Mouse (Mus musculus) v-Abl transformed pro-B cells (cell line): ENCODE results near the gene Pced1b.

Source experiments
- in situ Hi-C, 2 experiments: fragments of 400-800 bp; cut with MboI; formaldehyde crosslinking; loops; one replicate each; pipeline ENCODE4 v1.15.1; 2025; ENCODE audit not compliant: unreplicated experiment in 2 of 2

The Pced1b gene

DNA sequence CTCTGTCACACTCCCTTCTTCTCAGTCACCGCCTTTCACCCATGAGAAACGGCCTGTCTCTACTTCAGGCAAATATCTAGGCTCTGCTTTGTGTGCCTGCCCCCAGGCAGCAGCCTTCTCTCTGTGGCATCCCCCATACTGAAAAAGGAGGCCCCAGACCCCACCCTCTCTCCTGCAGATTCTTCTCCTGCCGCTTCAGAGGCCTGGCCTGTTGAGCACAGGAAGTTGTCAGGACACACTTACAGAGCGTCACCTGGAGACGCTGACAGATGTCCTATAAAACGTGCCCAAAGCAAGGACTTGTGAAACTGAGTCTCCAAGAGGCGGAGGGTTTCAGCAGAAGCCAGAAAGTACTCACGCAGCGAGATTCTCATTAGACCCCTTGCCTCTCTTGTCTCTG, 33.9 kb downstream of the Pced1b start:
- in situ Hi-C loops: loop anchor here in 1 of 2 experiments (5.0 kb wide), 1 partner anchor 42 kb away; no protein-coding TSS in a partner anchor

DNA sequence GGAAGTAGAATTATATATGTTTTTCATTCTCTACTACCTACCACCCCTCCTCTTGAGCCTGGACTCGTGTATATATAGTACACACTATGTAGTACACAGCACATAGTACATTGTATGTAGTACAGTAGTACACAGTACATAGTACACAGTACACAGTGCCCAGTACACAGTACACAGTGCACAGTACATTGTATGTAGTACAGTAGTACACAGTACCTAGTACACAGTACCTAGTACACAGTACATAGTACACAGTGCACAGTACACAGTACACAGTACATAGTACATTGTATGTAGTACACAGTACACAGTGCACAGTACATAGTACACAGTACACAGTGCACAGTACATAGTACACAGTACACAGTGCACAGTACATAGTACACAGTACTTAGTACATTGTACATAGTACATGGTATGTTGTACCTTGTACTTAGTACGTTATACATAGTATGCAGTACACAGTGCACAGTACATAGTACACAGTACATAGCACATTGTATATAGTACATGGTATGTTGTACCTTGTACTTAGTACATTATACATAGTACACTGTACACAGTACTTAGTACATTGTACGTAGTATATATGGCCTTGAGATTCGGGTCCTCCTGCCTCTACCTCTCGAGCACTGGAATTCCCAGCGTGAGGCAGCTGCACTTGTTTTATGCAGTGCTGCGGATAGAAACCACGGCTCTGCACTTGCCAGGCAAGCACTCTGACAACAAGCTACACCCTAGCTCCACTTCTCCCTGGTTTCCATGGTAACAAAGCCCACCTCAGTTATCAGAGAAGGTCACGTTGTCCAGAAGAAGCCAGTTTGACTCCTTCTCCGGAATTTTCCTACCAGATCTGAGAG, 35.0 kb downstream of the Pced1b start:
- in situ Hi-C loops: loop anchor here in 1 of 2 experiments (5.0 kb wide), 1 partner anchor 40 kb away; no protein-coding TSS in a partner anchor

DNA sequence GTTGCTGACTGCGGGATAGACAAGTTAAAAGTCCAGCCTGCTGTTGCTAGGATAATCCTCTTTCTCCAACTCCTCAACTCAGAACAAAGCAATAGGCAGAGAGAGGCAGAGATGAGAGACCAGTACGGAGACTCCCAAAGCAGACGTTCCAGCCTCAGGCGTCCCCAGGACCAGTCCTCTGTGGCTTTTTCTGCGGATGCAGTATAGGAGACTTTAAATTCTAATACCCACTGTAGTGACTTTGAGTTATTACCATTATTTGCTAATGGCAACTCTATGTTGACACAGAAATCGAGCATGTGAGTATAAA, 35.6 kb downstream of the Pced1b start:
- in situ Hi-C loops: loop anchor here in 1 of 2 experiments (5.0 kb wide), 1 partner anchor 40 kb away; no protein-coding TSS in a partner anchor

DNA sequence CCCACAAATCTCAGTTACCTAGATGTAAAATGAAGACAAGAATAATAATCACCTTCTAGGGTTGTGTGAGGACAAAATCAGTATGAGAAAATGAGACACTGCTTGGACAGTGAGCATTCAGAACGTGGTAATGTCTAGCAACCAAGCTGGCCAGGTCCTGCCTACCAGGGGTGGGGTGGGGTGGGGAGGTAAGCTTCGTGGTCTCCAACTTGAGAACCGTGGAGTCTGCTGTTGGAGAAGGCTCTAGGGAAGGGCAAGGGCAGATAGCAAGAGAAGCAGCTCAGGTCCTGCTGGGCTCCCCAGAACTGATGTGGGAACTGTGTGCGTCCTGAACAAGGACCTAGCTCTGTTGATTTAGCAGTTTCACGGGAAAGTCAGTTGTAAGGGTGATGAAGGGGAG, 37.3 kb downstream of the Pced1b start:
- in situ Hi-C loops: loop anchor here in 1 of 2 experiments (5.0 kb wide), 1 partner anchor 38 kb away; no protein-coding TSS in a partner anchor

DNA sequence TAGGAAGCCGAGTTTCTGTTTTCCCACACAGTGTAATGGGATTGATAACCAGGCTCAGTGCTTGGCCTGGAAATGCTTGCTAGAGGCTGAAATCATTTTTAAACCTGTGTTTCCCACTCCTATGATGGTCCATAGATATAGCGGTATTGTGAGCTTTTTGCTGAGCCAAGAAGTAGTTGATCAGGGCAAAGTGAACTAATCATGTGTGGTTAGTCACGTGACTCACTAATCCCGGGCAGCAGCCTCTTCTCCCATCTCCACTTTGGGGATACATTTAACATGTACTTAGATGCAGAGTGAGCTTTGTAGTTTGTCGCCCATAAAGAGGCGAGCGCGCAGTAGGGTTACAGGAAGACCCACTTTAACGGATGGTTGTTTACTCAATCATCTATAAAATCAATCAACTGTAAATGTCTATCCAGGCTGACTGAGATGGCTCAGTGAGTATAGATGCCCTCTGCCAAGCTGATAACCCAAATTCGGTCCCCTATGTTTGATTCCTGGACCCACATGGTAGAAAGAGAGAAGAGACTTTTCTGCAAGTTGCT, 38.8 kb downstream of the Pced1b start:
- in situ Hi-C loops: no loop called here

DNA sequence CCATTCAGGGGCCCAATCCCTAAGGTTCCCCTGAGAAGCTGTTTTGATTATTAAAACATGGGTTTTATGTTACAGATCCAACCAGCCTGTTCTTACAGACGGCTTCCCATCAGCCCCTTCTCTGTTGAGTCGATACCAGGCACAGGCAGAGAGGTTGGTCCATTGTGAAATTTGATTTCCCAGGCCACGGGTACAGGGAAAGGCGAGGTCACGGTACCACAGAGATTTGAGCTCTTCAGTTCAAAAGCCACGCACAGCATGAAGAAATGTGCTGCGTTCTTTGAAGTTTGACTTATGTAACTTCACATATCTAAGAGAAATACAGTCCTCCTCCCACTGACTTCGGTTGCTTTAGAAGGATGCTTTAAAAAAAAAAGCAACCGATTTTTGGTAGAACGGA, 39.8 kb downstream of the Pced1b start:
- in situ Hi-C loops: no loop called here

DNA sequence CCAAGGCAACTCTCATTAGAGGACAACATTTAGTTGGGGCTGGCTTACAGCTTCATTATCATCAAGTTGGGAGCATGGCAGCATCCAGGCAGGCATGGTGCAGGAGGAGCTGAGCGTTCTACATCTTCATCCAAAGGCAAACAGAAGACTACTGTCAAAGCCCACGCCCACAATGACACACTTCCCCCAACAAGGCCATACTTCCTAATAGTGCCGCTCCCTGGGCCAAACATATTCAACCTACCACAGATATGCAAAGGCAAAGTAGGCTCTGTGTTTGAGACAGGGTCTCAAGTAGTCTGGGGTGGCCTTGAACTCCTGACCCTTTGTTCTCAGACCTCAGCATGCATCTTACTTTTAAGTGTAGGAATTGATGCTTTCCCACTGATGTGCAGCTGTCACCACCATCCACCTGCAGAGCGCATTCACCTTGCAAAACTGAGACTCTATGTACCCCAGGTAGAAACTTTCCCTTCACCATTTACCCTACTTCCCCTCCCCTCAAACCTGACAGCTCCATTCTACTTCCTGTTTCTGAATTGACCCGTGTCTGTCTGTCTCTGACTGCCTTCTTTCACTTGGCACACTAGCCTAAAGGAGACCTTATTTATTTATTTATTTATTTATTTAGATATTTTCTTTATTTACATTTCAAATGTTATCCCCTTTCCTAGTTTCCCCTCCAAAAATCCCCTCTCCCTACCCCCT, 40.7 kb downstream of the Pced1b start:
- in situ Hi-C loops: no loop called here

DNA sequence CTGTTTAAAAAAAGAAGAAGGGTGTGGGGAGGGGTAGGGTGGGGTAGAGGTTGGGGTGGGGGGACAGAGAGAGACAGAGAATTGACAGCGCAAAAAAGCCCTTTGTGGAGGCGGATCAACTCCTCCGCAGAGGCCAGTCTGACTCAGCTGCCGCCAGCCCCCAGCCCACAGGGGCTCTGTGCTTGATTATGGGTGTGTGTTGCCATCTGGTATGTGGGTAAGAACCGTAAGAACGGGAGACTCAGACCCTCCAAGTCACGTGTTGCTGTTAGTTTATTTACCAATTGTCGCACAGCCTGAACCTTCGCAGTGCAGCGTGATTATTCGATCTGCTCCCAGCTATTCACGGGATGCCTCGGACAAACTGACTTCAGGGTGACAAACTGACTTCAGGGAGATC, 41.8 kb downstream of the Pced1b start:
- in situ Hi-C loops: no loop called here

DNA sequence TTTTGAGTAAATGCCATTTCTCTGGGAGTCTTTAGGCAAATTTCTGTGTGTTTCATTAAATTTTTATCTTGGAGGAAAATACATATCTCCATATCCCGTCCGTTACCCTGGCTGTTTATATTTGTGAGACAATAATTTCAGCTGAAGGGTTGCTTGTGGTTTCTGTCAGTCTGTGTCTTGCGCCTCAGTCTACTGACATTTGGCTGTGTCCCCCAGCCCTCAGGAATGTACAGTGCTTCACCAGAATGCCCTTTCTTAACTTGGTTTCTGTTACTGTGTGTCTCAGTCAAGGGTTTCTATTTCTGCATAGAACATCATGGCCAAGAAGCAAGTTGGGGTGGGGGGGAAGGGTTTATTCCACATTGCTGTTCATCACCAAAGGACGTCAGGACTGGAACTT, 42.3 kb downstream of the Pced1b start:
- in situ Hi-C loops: no loop called here

DNA sequence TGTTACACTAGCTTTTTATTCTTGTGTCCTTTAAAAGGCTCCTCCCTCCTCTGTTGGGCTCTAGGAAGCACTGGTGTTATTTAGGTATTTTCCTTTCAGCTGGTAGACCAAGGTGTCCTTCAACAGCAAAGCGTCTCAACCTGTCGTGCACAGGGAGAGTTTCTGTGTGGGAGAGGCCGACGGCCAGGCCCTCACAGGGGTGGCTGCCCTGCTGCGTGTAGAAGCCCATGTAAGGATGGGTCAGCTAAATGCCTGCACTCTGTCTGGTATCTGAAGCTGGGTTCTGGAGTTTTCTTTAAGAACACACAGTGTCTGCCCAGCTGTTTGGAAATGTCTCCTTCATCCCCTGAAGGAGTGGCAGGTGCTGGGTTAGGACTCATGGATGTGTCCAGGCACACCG, 43.4 kb downstream of the Pced1b start:
- in situ Hi-C loops: no loop called here

DNA sequence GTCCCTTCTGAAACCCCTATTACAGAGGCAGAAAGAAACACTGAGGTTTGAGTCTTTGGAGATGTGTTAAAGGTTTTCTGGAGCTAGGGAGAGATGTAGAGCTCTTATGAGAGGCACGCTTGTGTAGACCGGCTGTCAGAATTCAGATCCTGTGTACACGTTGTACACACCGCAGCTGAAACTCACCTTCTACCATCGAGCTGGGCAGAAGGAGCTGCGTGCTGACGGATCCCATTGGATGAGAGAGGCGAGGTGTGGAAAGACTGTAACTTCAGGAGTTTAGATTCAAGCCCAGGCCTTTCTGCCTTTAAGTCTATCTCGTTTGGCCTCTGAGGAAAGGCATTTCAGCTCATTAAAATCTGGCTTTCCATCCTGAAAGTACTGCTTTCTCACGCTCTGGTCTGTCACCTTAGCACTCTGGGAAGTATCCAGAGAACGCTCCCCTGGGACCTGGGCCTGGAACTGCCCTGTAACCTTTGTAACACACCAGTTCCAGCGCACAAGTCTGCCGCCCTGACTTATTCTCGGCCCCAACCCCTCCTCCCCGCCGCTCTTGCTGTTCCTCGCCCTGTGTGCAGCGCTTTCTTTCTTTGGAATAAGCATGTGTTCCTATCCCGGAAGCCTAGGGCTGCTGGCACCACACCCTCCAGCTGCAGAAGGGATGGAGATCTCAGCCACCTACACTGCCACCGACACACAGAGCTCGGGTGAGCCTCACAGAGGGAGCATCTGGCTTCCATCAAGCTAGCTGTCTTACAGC, 44.6 kb downstream of the Pced1b start:
- in situ Hi-C loops: no loop called here

DNA sequence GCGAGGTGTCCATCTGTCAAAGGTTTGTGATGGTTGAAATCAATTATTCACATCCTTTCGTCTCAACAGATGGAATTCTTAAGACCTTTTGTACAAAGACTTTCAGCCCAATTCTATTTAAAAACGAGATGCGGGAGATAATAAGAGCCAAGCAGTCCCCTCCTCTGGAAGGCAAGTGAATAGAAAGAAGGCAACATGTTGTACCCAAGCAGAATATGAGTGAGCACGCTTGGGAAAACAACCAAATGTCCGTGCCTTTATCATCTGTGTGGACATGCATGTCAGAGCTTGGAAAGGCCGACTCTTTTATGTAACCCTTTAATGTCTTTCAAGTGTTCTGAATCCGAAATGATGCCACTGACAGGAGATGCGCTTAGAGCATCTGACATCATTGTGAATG, 61.0 kb downstream of the Pced1b start:
- in situ Hi-C loops: no loop called here

DNA sequence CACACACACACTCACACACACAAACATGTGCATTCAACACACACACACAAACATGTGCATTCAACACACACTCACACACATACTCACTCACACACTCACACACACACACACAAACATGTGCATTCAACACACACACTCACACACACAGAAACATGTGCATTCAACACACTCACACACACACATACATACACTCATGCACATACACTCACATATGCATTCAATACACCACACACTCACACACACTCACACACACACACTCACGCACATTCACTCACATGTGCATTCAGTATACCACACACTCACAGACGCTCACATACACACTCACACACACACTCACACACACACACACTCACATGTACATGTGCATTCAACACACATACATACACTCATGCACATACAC, 62.6 kb downstream of the Pced1b start:
- in situ Hi-C loops: no loop called here

DNA sequence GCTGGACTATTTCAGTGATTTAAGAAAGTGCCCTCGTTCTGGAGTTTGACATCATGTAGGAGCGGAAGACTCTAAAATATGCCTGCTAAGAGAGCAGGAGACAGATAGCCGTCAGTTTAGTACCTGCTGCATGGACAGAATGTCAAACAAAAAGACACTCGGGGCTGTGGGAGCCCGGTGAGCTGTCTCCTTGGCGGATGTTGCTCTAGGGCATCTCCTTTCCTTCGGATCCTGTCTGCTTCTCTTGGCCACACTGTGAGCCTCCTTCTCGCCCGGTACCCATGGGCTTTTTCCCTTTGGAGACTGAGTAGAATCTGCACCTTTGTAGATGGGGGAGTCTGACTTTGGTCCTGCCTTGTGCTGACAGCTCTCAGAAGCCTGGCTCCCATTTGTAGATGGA, 63.3 kb downstream of the Pced1b start:
- in situ Hi-C loops: no loop called here

DNA sequence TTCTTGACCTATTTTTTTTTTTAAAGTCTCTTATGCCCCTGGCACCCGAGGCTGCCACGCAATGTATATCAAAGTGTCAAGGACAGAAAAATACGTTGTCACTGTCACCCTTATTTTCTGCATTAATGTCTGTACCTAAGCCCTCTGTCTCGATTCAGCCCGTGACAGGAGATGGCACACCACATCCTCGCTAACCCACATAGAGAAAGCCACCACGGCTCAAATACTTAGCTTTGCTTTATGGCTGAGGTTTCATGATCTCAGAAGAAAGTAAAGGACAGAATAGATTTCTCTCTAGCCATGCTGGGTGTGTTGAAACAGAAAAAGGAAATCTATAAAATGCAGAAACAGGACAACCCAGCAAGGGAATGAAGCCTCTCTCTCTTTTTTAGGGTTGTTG, 64.3 kb downstream of the Pced1b start:
- in situ Hi-C loops: no loop called here

DNA sequence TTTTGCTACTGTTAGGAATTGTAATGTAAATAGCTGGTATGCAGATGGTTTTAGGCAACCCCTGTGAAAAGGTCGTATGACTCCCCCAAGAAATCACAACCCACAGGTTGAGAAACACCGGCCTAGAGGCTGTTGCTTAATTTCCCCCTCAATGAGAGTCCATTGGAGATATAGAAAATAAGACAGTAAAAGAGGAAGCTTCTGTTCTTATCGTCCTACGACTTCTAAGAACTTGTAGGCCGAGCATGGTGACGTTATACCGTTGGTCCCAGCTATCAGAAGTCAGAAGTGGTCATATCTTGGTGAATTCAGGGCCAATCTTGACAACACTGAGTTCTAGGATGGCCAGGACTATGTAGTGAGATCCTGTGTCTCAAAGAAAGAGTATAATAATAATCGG, 65.0 kb downstream of the Pced1b start:
- in situ Hi-C loops: no loop called here

DNA sequence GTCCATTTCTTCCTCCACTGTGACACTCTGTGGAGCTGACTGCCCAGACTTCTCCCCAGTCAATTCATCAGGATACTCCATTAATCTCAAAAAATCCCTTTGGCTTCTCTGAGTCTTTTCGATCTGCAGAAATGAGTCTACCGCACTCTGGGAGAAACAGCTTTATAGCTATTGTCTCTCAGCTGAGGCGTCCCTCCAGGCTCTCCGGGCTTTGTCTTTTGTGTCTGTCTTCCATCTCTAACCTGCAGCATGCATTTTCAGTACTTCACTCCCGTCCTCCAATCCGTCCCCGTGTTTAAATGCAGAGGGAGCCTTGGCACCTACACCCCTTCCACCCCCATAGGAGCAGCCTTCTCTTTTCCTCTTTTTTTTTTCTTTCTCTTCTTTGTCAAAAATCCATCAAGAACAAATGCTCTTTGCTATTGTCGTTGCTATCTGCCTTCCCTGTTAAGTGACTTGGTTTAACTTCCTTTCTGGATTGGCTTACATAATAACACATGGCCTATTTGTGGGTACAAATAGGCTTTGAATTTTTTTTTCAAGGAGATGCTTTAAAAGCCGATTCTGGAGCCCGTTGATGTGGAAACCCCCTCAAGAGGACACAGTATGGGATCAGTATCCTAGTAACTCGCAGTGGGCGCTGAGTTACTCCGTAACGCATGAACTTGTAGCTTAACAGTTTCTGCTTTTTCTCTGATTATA, 68.0 kb downstream of the Pced1b start:
- in situ Hi-C loops: no loop called here

DNA sequence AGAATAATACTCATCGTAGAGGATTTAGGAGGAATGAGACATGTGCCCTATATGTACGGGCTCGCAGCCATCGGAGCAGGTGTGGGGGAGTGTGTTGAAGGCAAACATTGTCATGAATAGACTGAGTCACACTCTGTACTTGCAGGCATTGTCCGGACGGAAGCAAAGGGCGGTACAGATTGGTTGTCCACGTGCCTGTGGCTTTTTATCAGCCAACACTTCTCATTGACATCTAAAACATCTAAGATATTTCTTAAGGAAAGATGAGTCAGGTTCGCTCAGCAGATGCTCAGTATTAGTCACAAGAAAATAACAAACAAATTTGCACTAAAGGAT, 68.5 kb downstream of the Pced1b start:
- in situ Hi-C loops: no loop called here

DNA sequence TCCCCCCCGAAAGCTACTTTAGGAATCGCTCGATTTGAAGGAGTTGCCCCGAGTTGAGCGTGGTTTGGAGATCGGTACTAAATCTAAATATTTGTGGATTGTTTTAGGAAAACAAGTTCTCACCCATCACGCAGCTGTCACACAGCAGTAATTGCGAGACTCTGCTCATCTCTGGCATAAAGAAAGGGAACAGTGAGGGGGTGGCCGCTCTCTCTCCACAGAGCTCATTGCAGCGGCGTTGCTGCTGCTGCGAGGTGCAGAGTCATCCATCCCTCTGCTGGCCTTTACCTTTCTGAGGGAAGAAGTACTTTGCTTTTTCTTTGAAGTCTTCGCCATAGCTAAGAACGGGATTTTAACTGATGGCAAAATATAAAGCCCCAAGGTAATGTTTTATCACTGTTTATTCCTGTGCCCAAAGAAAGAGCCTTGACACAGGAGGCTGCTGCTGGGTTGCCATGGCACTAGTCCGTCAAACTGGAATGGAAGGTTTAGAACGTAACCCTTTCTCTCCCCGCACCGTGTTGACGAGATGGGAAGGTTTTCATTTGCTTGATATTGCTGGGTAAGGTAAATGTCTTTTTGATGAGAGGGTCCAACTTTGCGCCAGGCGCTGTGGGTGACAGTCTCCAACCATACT, 71.6 kb downstream of the Pced1b start:
- in situ Hi-C loops: no loop called here

DNA sequence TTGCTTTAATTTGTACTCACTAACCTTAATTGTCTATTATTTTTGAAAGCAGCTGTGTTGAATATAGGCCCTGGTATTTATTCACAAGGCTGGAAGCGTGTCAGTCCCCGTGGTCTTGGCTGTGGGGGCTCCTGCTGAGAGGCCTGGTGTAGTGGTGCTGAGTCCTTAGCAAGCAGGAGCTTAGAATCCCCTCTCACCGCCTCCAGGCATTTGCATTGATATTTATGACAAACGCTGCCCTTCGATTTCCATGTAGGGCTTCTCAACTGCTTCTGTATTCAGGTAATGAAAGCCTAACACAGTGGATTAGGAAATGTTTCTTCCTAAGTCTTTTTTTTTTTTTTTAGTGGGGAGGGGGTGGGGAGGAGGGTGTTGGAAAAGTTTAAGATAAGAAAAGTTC, 75.9 kb downstream of the Pced1b start:
- in situ Hi-C loops: loop anchor here (5.0 to 10.0 kb wide), 4 partner anchors 41 to 342 kb away; no protein-coding TSS in a partner anchor
